Mouse (Mus musculus) heart, postnatal 36 days (tissue): ENCODE results near the gene Dgka. TPM values are rescaled to one million over a fixed set of nuclear protein-coding genes. Genes with fewer than 3 reads are reported as not detected.
"Not testable (repeated sequence)": the region's sequence is repeated elsewhere in the genome, so short reads cannot be mapped to it uniquely, and the experiment has no call there.

ENCODE experiments used
- DNase-seq, 2 experiments: peaks; one replicate each; pipeline ENCODE4 v3.0.0; 2021 to 2022
- intact Hi-C: fragments of 180-260 bp; cut with DNase I; formaldehyde crosslinking; loops from one replicate; pipeline ENCODE4 v1.15.1; 2025
- total RNA-seq, 2 experiments: library from RNA; stranded (reverse); gene quantifications; 2 replicates each; pipeline ENCODE4 v1.2.3; 2021

Dgka gene
- total RNA-seq, 2 experiments from 2014 or later = 11.5 to 12.8 TPM

GRCm38 (mm10) chr10:128742616-128743015, 2.0 kb downstream of the Dgka start:
- no peak for DNase-seq
- intact Hi-C loops = no loop called here

- intact Hi-C loops = no loop called here
- no peak for DNase-seq
Observed at GRCm38 (mm10) chr10:128740296-128740695, 4.4 kb downstream of the Dgka start.

- no peak for DNase-seq
- intact Hi-C loops = no loop called here
Observed at GRCm38 (mm10) chr10:128737435-128737834, 7.2 kb downstream of the Dgka start.

GRCm38 (mm10) chr10:128731992-128732391, 12.7 kb downstream of the Dgka start:
- DNase-seq = no peak
- intact Hi-C loops = loop anchor here (1.0 to 5.0 kb wide), 2 partner anchors 163 to 245 kb away; no protein-coding TSS in a partner anchor

- intact Hi-C loops = loop anchor here (1.0 to 5.0 kb wide), 2 partner anchors 164 to 246 kb away; no protein-coding TSS in a partner anchor
- peak; percentile 70 to 84 for DNase-seq
Observed at GRCm38 (mm10) chr10:128731002-128731433, 13.6 kb downstream of the Dgka start.

GRCm38 (mm10) chr10:128728059-128728458, 16.6 kb downstream of the Dgka start:
- DNase-seq = no peak
- intact Hi-C loops = no loop called here

GRCm38 (mm10) chr10:128725466-128725865, 19.2 kb downstream of the Dgka start:
- DNase-seq, intact Hi-C loops: not testable (repeated sequence)

- DNase-seq = no peak
- intact Hi-C loops = no loop called here
Observed at GRCm38 (mm10) chr10:128715559-128716537, 28.8 kb downstream of the Dgka start.

- intact Hi-C loops, DNase-seq: not testable (repeated sequence)
Observed at GRCm38 (mm10) chr10:128711318-128711717, 33.3 kb downstream of the Dgka start.

- peak in 1 of 2 experiments; percentile 29 for DNase-seq
- intact Hi-C loops = no loop called here
Observed at GRCm38 (mm10) chr10:128705317-128705693, 39.4 kb downstream of the Dgka start.

GRCm38 (mm10) chr10:128704491-128705316, 40.0 kb downstream of the Dgka start, which contains the start of gene Cdk2:
Gene Cdk2 (minus strand): TSS chr10:128705031.
- intact Hi-C loops = no loop called here
- DNase-seq = peak; percentile 91 to 92

GRCm38 (mm10) chr10:128703895-128704294, 40.8 kb downstream of the Dgka start, which contains the start of gene Pmel:
Gene Pmel (plus strand): TSS chr10:128704195.
- no peak for DNase-seq
- intact Hi-C loops = no loop called here

GRCm38 (mm10) chr10:128702328-128703007, 42.2 kb downstream of the Dgka start:
- DNase-seq = no peak
- intact Hi-C loops = no loop called here

- DNase-seq = no peak
- intact Hi-C loops = no loop called here
Observed at GRCm38 (mm10) chr10:128700712-128701111, 43.9 kb downstream of the Dgka start.

GRCm38 (mm10) chr10:128699611-128700010, 45.0 kb downstream of the Dgka start:
- DNase-seq = no peak
- intact Hi-C loops = no loop called here

GRCm38 (mm10) chr10:128699006-128699405, 45.6 kb downstream of the Dgka start:
- DNase-seq = no peak
- intact Hi-C loops = no loop called here

GRCm38 (mm10) chr10:128697072-128697725, 47.5 kb downstream of the Dgka start:
- intact Hi-C loops = no loop called here

GRCm38 (mm10) chr10:128695992-128696807, 48.5 kb downstream of the Dgka start, which contains the start of gene Rab5b:
Gene Rab5b (minus strand): TSS chr10:128696264.
- intact Hi-C loops = no loop called here
- peak; percentile 95 to 99 for DNase-seq

More at GRCm38 (mm10) chr10:128697072-128697725, 47.5 kb downstream of the Dgka start:
- DNase-seq = no peak
